Mouse (Mus musculus): ENCODE data around the gene Gm48552. TPM values are rescaled to one million over a fixed set of nuclear protein-coding genes. Genes with fewer than 3 reads are reported as not detected.

Gene Gm48552
- 0.61 and 1.5 TPM in 2 replicates for polyA plus RNA-seq (2014; fragmentation: Nextera tagmentation; extraction: Ambion mirVana)

GRCm38 (mm10) chr10:81388505-81389055 is at the start of gene Gm48552:
Gene Gm48552, plus strand, starts transcription at chr10:81389005.
- WGBS = 76% methylated on average over 5 of the region's 5 CpGs
- Histone ChIP-seq H3K27ac (ENCODE audit: low read depth, low read length) (no peak within 1 kb of the TSS), H3K4me2 (replicated peaks; ENCODE audit: low read depth, low read length) (no peak within 1 kb of the TSS), H3K9me3 (ENCODE audit: control insufficient read depth, low read length) (no peaks in the 10 kb centered on the region), H3K27me3 (ENCODE audit: control insufficient read depth, insufficient read depth, low read length) (no peaks in the 10 kb centered on the region), H3K4me1 (ENCODE audit: control insufficient read depth, insufficient read depth, low read length) (peaks cover 24% of the 10 kb centered on the region), H3K4me3 (ENCODE audit: low read length) (no peak within 1 kb of the TSS), H3K36me3 (ENCODE audit: control insufficient read depth, insufficient read depth, low read length) (peaks cover 32% of the 10 kb centered on the region), H3K9ac (ENCODE audit: low read depth, low read length) (no peak within 1 kb of the TSS)
- ATAC-seq (ENCODE audit: low FRiP score, low TSS enrichment) = no peak

DNA sequence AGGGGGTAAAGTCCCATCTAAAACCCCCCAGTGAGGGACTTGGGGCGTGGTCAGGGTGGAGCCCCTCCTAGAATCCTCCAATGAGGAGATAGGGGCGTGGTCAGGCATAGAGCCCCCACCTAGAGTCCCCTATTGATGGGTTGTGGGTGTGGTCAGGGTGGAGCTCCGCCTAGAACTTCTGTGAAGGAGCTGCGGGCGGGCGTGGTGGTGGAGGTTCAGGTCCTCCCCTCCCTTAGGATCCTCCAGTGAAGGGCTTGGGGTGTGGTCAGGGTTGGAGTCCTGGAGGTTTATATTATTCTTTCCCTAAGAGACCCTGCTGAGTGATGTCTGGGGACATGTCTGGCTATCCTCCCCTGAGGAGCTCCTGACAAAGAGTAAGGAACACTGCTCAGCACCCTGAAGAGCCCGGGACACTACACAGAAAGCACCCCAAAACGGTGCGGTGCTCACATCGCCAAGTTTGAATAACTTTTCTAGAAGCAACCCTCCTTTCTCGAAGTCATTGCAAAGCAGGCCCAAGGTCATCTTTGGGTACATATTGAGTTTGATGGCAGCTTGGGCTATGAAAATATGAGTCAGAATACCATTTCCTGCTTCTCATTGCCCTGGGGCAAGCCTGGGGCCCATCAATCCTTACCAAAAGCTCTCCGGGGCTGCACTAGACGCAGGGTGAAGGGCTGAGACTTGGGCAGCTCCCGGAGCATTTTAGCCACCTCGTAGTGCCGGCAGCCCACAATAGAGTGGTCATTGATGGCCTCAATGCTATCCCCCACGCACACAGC is 48.1 kb upstream of the Gm48552 start:
- H3K36me3 ChIP-seq (ENCODE audit: control insufficient read depth, insufficient read depth, low read length) = no peaks in the 10 kb centered on the region
- H3K4me3 ChIP-seq (ENCODE audit: low read length) = no peak overlapping the region
- peaks cover 12% of the 10 kb centered on the region; the same call in 1 of the 2 replicates for H3K4me1 ChIP-seq (ENCODE audit: control insufficient read depth, insufficient read depth, low read length)
- H3K4me2 ChIP-seq (replicated peaks; ENCODE audit: low read depth, low read length) = no peak overlapping the region
- no peaks in the 10 kb centered on the region for H3K9me3 ChIP-seq (ENCODE audit: control insufficient read depth, low read length)
- H3K9ac ChIP-seq (ENCODE audit: low read depth, low read length) = no peak overlapping the region
- H3K27ac ChIP-seq (ENCODE audit: low read depth, low read length) = no peak overlapping the region
- peaks cover 22% of the 10 kb centered on the region for H3K27me3 ChIP-seq (ENCODE audit: control insufficient read depth, insufficient read depth, low read length)
- WGBS = 41% methylated on average over 17 of the region's 17 CpGs
- no peak for ATAC-seq (ENCODE audit: low FRiP score, low TSS enrichment)

GRCm38 (mm10) chr10:81341333-81341949 is 47.4 kb upstream of the Gm48552 start:
- Histone ChIP-seq H3K4me3 (ENCODE audit: low read length) (no peak overlapping the region), H3K27me3 (ENCODE audit: control insufficient read depth, insufficient read depth, low read length) (peaks cover 22% of the 10 kb centered on the region), H3K4me2 (replicated peaks; ENCODE audit: low read depth, low read length) (no peak overlapping the region), H3K27ac (ENCODE audit: low read depth, low read length) (no peak overlapping the region), H3K36me3 (ENCODE audit: control insufficient read depth, insufficient read depth, low read length) (no peaks in the 10 kb centered on the region), H3K4me1 (ENCODE audit: control insufficient read depth, insufficient read depth, low read length) (peaks cover 7% of the 10 kb centered on the region; the same call in 1 of the 2 replicates), H3K9ac (ENCODE audit: low read depth, low read length) (no peak overlapping the region), H3K9me3 (ENCODE audit: control insufficient read depth, low read length) (no peaks in the 10 kb centered on the region)
- no peak for ATAC-seq (ENCODE audit: low FRiP score, low TSS enrichment)
- whole genome bisulfite sequencing = 35% methylated on average over 16 of the region's 16 CpGs

DNA sequence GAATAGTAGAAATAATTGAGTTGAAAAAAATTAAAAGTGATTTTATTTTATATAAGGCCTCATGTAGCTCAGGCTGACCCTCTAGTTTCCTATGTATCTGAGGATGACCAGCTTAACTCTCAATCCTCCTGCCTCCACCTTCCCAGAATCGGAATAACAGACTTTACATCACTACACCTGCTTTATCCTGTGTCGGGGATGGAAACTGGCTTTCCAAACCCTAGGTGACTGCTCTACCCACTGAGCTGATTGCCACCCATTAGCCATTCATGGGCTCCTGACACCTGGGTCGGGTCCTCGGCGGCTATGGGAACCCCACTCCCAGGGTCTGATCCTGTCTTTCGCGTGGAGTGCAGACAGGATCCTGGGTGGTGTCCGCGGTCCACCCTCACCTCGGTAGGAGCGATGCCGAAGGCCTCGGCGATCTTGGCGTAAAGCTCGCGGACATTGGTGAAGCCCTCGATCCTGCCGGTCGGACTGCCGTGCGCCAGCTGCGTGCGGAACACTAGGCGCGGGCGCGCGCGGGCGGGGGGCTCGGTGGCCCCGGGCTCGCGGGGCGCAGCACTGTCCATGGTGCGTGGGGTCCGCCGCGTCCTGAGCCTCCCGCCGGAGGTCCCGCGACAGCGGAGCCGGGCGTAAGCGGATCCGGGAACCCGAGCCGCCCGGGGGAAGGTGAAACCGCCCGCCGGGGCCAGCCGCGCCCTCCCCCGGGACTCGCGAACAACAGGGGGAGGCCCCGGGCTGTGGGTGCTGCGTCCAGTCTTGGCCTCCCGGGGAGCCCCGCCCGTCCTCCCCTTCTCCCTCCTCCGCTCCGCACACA is 45.9 kb upstream of the Gm48552 start, which contains the start of gene Gipc3:
TSS of gene Gipc3 (minus strand) at position 581 of the 820 bp plus-strand sequence.
- no peak for ATAC-seq (ENCODE audit: low FRiP score, low TSS enrichment)
- peaks cover 22% of the 10 kb centered on the region for H3K27me3 ChIP-seq (ENCODE audit: control insufficient read depth, insufficient read depth, low read length)
- peak within 1 kb of the TSS; percentile 60; the same call in 1 of the 2 replicates for H3K9ac ChIP-seq (ENCODE audit: low read depth, low read length)
- H3K36me3 ChIP-seq (ENCODE audit: control insufficient read depth, insufficient read depth, low read length) = peaks cover 7% of the 10 kb centered on the region; the same call in 1 of the 2 replicates
- no peak within 1 kb of the TSS for H3K27ac ChIP-seq (ENCODE audit: low read depth, low read length)
- 4% methylated on average over 65 of the region's 67 CpGs for WGBS
- peak within 1 kb of the TSS; percentile 45 for H3K4me3 ChIP-seq (ENCODE audit: low read length)
- H3K9me3 ChIP-seq (ENCODE audit: control insufficient read depth, low read length) = no peaks in the 10 kb centered on the region
- peaks cover 17% of the 10 kb centered on the region for H3K4me1 ChIP-seq (ENCODE audit: control insufficient read depth, insufficient read depth, low read length)
- H3K4me2 ChIP-seq (replicated peaks; ENCODE audit: low read depth, low read length) = peak within 1 kb of the TSS; percentile 85

- H3K4me1 ChIP-seq (ENCODE audit: control insufficient read depth, insufficient read depth, low read length) = peaks cover 21% of the 10 kb centered on the region
- peaks cover 13% of the 10 kb centered on the region; the same call in 1 of the 2 replicates for H3K36me3 ChIP-seq (ENCODE audit: control insufficient read depth, insufficient read depth, low read length)
- no peak overlapping the region for H3K27ac ChIP-seq (ENCODE audit: low read depth, low read length)
- ATAC-seq (ENCODE audit: low FRiP score, low TSS enrichment) = no peak
- H3K4me3 ChIP-seq (ENCODE audit: low read length) = no peak overlapping the region
- H3K27me3 ChIP-seq (ENCODE audit: control insufficient read depth, insufficient read depth, low read length) = peaks cover 22% of the 10 kb centered on the region
- no peak overlapping the region for H3K9ac ChIP-seq (ENCODE audit: low read depth, low read length)
- H3K4me2 ChIP-seq (replicated peaks; ENCODE audit: low read depth, low read length) = no peak overlapping the region
- 49% methylated on average over 8 of the region's 8 CpGs for WGBS
- H3K9me3 ChIP-seq (ENCODE audit: control insufficient read depth, low read length) = no peaks in the 10 kb centered on the region
Observed at GRCm38 (mm10) chr10:81344421-81345161, 44.2 kb upstream of the Gm48552 start.

- H3K9me3 ChIP-seq (ENCODE audit: control insufficient read depth, low read length) = no peaks in the 10 kb centered on the region
- no peak for ATAC-seq (ENCODE audit: low FRiP score, low TSS enrichment)
- 71% methylated on average over 4 of the region's 4 CpGs for WGBS
- no peak overlapping the region for H3K4me2 ChIP-seq (replicated peaks; ENCODE audit: low read depth, low read length)
- H3K27me3 ChIP-seq (ENCODE audit: control insufficient read depth, insufficient read depth, low read length) = peaks cover 22% of the 10 kb centered on the region
- no peak overlapping the region for H3K4me3 ChIP-seq (ENCODE audit: low read length)
- H3K4me1 ChIP-seq (ENCODE audit: control insufficient read depth, insufficient read depth, low read length) = peaks cover 21% of the 10 kb centered on the region
- no peak overlapping the region for H3K27ac ChIP-seq (ENCODE audit: low read depth, low read length)
- no peak overlapping the region for H3K9ac ChIP-seq (ENCODE audit: low read depth, low read length)
- peaks cover 13% of the 10 kb centered on the region; the same call in 1 of the 2 replicates for H3K36me3 ChIP-seq (ENCODE audit: control insufficient read depth, insufficient read depth, low read length)
Observed at GRCm38 (mm10) chr10:81345162-81345534, 43.7 kb upstream of the Gm48552 start.

DNA sequence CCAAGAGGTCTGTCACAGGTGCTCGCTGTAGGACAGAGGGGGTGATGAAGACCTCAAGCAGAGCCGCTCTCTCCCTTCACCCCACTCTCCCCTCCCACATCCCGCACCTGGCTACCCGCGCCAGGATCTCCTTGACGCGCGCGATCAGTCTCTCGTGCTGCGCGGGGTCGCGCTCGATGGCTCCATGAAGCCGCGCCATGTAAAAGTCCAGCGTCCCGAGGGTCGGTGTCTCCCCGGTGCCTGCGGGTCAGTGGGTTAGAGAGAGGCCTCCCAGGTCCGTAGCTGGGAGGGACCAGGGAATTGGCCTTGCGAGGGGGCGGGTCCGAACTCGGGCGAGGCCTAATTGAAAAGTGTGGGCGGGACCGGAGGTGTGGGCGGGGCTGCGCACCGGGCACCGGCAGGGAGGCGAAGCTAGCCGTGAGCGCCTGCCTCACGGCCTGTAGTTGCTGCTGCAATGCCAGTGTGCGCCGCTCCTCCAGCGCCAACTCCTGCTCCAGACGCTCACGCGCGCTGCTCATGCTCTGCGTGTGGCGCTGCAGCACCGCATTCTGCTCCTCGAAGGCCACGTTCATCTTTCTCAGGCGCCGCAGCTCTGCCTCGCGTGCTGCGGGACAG is 42.2 kb upstream of the Gm48552 start:
- Histone ChIP-seq H3K4me1 (ENCODE audit: control insufficient read depth, insufficient read depth, low read length) (peaks cover 21% of the 10 kb centered on the region), H3K4me3 (ENCODE audit: low read length) (peak overlapping the region; percentile 35), H3K9me3 (ENCODE audit: control insufficient read depth, low read length) (no peaks in the 10 kb centered on the region), H3K36me3 (ENCODE audit: control insufficient read depth, insufficient read depth, low read length) (peaks cover 13% of the 10 kb centered on the region; the same call in 1 of the 2 replicates), H3K27ac (ENCODE audit: low read depth, low read length) (no peak overlapping the region), H3K27me3 (ENCODE audit: control insufficient read depth, insufficient read depth, low read length) (peaks cover 22% of the 10 kb centered on the region), H3K9ac (ENCODE audit: low read depth, low read length) (peak overlapping the region; percentile 48; the same call in 1 of the 2 replicates), H3K4me2 (replicated peaks; ENCODE audit: low read depth, low read length) (peak overlapping the region; percentile 56)
- peak; percentile 7; the same call in 1 of the 2 replicates for ATAC-seq (ENCODE audit: low FRiP score, low TSS enrichment)
- 6% methylated on average over 54 of the region's 55 CpGs for WGBS
